ENCODE assay signal across 8 mouse cellular contexts in genomic region chr4:149306712-149307595, GRCm38 (mm10). TPM values are rescaled to one million over a fixed set of nuclear protein-coding genes. Genes with fewer than 3 reads are reported as not detected.
DNase-seq lines count a peak whose midpoint lies in the region; ATAC-seq lines count a peak whose summit lies in the region.

No protein-coding gene starts in this region.

- no peaks in the 10 kb centered on the region for H3K36me3 ChIP-seq in embryonic facial prominence, embryonic 13.5 days
- H3K36me3 ChIP-seq in limb, embryonic 13.5 days, result no peaks in the 10 kb centered on the region
- H3K36me3 ChIP-seq in midbrain, embryonic 15.5 days (replicated peaks), result no peaks in the 10 kb centered on the region
- H3K36me3 ChIP-seq in splenic B cell, adult 2 months (ENCODE audit: control insufficient read depth, insufficient read depth, low read length, poor library complexity, severe bottlenecking), result no peaks in the 10 kb centered on the region

- H3K4me2 ChIP-seq in embryonic facial prominence, embryonic 13.5 days, result peak overlapping the region; percentile 78
- H3K4me2 ChIP-seq in limb, embryonic 13.5 days (replicated peaks), result peak overlapping the region; percentile 81
- H3K4me2 ChIP-seq in midbrain, embryonic 15.5 days, result peak overlapping the region; percentile 71

- ATAC-seq in embryonic facial prominence, embryonic 13.5 days (ENCODE audit: insufficient number of reproducible peaks, insufficient read depth, low FRiP score, low TSS enrichment, low read depth), result peak; percentile 58
- peak; percentile 18 for ATAC-seq in limb, embryonic 13.5 days (ENCODE audit: low FRiP score, low read depth)
- ATAC-seq in midbrain, embryonic 15.5 days (replicated peaks), result peak; percentile 48

- H3K9ac ChIP-seq in embryonic facial prominence, embryonic 13.5 days, result peak overlapping the region; percentile 95
- H3K9ac ChIP-seq in limb, embryonic 13.5 days, result peak overlapping the region; percentile 98
- peak overlapping the region; percentile 89 for H3K9ac ChIP-seq in midbrain, embryonic 15.5 days

- H3K9me3 ChIP-seq in embryonic facial prominence, embryonic 13.5 days, result no peaks in the 10 kb centered on the region
- H3K9me3 ChIP-seq in limb, embryonic 13.5 days, result no peaks in the 10 kb centered on the region
- no peaks in the 10 kb centered on the region for H3K9me3 ChIP-seq in midbrain, embryonic 15.5 days

- peak overlapping the region; percentile 94 for H3K27ac ChIP-seq in embryonic facial prominence, embryonic 13.5 days
- H3K27ac ChIP-seq in limb, embryonic 13.5 days, result peak overlapping the region; percentile 95
- H3K27ac ChIP-seq in midbrain, embryonic 15.5 days, result peak overlapping the region; percentile 98

- peak overlapping the region; percentile 95 for H3K4me3 ChIP-seq in embryonic facial prominence, embryonic 13.5 days
- peak overlapping the region; percentile 97 for H3K4me3 ChIP-seq in limb, embryonic 13.5 days
- peak overlapping the region; percentile 95 for H3K4me3 ChIP-seq in midbrain, embryonic 15.5 days

- H3K27me3 ChIP-seq in embryonic facial prominence, embryonic 13.5 days, result no peaks in the 10 kb centered on the region
- H3K27me3 ChIP-seq in limb, embryonic 13.5 days, result no peaks in the 10 kb centered on the region
- no peaks in the 10 kb centered on the region for H3K27me3 ChIP-seq in midbrain, embryonic 15.5 days (replicated peaks)
- H3K27me3 ChIP-seq in splenic B cell, adult 2 months (ENCODE audit: control insufficient read depth, insufficient read depth, low read length, poor library complexity, severe bottlenecking), result no peaks in the 10 kb centered on the region

- under 1% methylated on average over 78 of the region's 83 CpGs for WGBS in embryonic facial prominence, embryonic 13.5 days
- WGBS in limb, embryonic 13.5 days, result 0% methylated on average over 35 of the region's 83 CpGs
- 0% methylated on average over 80 of the region's 83 CpGs for WGBS in midbrain, embryonic 15.5 days

- DNase-seq in 3134 (ENCODE audit: extremely low read depth, insufficient read length, low spot score), result peak; percentile 74
- peak; percentile 95 for DNase-seq in adrenal gland, postnatal 14 days
- DNase-seq in heart, adult 9 months (ENCODE audit: low spot score in 2 of 2), result peak; percentile 82 to 83
- DNase-seq in kidney, adult 9 months, result peak; percentile 82
- peak; percentile 15 for DNase-seq in splenic B cell, adult 2 months (ENCODE audit: low read depth, low spot score)

- peaks cover 30% of the 10 kb centered on the region for H3K4me1 ChIP-seq in embryonic facial prominence, embryonic 13.5 days
- H3K4me1 ChIP-seq in limb, embryonic 13.5 days, result peaks cover 34% of the 10 kb centered on the region
- H3K4me1 ChIP-seq in midbrain, embryonic 15.5 days, result peaks cover 49% of the 10 kb centered on the region

RNA-seq across cellular contexts. Expression of gene Kif1b, which starts 0.5 kb away (rescaled TPM):
- total RNA-seq in adrenal gland, postnatal 14 days (2021), result 132 TPM in 2 replicates
- 42.8 and 53.9 TPM in 2 replicates for polyA plus RNA-seq in embryonic facial prominence, embryonic 13.5 days (2015; fragmentation: Nextera tagmentation; extraction: Ambion mirVana)
- polyA plus RNA-seq in limb, embryonic 13.5 days (2015; fragmentation: Nextera tagmentation; extraction: Ambion mirVana), result 49.2 and 50.2 TPM in 2 replicates
- 147 and 154 TPM in 2 replicates for polyA plus RNA-seq in midbrain, embryonic 15.5 days (2015; fragmentation: Nextera tagmentation; extraction: Ambion mirVana)

Comparison
In these comparisons a context has a peak if more than half of its experiments do, and no peak if none do; other contexts are left out.
1. Peak in every context shown above with its lines: DNase-seq, ATAC-seq, H3K4me3 ChIP-seq and H3K27ac ChIP-seq.
2. DNase-seq: peak in every context shown above with its lines; median percentile 95 in adrenal gland, postnatal 14 days; 82 in heart, adult 9 months; 82 in kidney, adult 9 months; 74 in 3134; 15 in splenic B cell, adult 2 months.